Mouse (Mus musculus) liver, postnatal 0 days (tissue): Measurements from ENCODE around the gene Ndufa13.

Experiments used
- CTCF ChIP-seq: sonication (generic); IDR thresholded peaks from 2 replicates; pipeline ENCODE4 v1.5.1; 2016; ENCODE audit warnings: antibody characterized with exemption, low read depth
- EP300 ChIP-seq: IDR thresholded peaks from 2 replicates; pipeline ENCODE4 v1.6.1; 2016; ENCODE audit warnings: antibody characterized with exemption, low read depth, mild to moderate bottlenecking

GRCm38 (mm10) chr8:69874155-69874554, 28.2 kb downstream of the Ndufa13 start:
- peak; percentile 78 for TF ChIP-seq CTCF
- no peak for TF ChIP-seq EP300
